Mouse (Mus musculus) ES-Bruce4 (cell line): ENCODE measurements at regions not wholly inside any gene's neighbourhood (a gene's known extent, or its start where the extent isn't known, plus 50 kb on each side); places are given as distances from the start of the nearest gene placed in this dataset.

Experiments used
- CTCF ChIP-seq: IDR thresholded peaks from one replicate; pipeline ENCODE4 v1.8.1; 2011; ENCODE audit warnings: low read depth, low read length
- EP300 ChIP-seq: IDR thresholded peaks from 2 replicates; pipeline ENCODE4 v1.6.1; 2011; ENCODE audit warnings: low read depth, low read length; ENCODE audit not compliant: insufficient read depth
- POLR2A ChIP-seq: IDR thresholded peaks from one replicate; pipeline ENCODE4 v1.8.1; 2011; ENCODE audit warnings: low read length; ENCODE audit not compliant: insufficient read depth

GRCm38 (mm10) chr2:117996130-117997083, 115.3 kb upstream of the Thbs1 start:
- TF ChIP-seq CTCF, result no peak
- TF ChIP-seq POLR2A, result no peak
- TF ChIP-seq EP300, result no peak
